Mouse (Mus musculus): ENCODE data around the gene Tnnt3. TPM values are rescaled to one million over a fixed set of nuclear protein-coding genes. Genes with fewer than 3 reads are reported as not detected.

Gene Tnnt3
- polyA plus RNA-seq, 1 experiment from 2014 or later = 23.5 TPM

DNA sequence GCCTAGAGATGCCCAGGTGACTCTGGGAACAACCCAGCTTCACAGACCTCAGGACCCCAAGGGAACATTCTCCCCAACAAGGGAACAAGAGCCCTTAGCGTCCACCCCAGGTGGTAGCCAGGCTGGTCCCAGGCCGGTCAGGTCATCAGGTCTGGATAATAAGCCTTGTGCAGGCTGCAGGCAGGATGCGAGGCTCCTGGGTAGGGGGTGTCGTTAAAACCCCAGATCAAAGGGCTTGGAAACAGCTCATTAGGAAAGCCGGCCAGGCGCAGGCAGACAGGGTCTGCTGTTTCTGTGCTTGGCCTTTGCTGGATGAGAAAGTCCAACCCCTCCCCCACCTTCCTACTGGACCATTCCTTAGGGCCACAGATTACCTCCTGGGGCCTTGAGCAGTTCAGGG is 50.1 kb downstream of the Tnnt3 start:
- no peak overlapping the region for H3K9ac ChIP-seq
- ATAC-seq (replicated peaks; ENCODE audit: low FRiP score) = no peak
- no peaks in the 10 kb centered on the region for H3K36me3 ChIP-seq
- 23% methylated on average over 6 of the region's 6 CpGs for WGBS
- H3K27ac ChIP-seq = peak overlapping the region; percentile 86
- no peaks in the 10 kb centered on the region for H3K9me3 ChIP-seq (replicated peaks)
- H3K4me1 ChIP-seq = peaks cover 71% of the 10 kb centered on the region
- H3K4me2 ChIP-seq = no peak overlapping the region
- no peak overlapping the region for H3K4me3 ChIP-seq (replicated peaks)
- no peaks in the 10 kb centered on the region for H3K27me3 ChIP-seq

DNA sequence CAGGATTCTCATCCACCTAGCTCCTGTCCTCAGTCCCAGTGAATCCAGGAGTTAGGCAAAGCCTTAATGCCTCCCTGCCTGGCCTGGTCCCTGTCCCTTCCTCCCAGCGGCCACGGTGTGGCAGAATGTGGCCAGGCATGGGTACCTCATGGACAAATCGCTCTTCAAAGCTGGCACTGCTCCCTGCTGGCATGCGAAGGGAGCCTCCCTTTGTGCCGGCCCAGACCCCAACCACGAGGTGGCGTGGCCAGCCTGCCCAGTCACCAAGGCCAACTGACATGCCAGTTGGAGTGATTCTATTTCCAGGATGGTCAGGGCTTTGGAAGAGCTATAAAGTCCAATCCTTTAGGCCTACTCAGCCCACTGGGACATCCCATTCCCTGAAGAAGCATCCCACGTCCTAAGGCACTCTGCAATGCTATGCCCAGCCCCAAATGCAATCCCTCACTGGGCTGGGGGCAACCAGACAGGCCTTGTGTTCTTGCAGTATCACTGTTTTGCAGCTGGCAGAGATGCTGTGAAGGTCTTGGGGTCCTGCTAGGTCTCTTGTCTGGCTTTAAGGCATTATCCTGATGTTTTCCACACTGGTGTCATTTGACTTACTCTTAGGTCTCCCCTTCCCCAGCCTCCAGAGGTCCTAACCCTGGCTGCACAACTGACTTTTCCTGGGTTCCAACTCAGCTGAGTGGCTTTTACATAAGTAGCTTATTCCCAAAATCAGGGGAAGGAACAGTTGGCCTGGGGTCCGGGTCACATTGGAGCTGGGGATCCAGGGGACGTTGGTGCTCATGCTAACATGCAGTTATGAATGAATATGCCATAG is 51.5 kb downstream of the Tnnt3 start:
- H3K9ac ChIP-seq = no peak overlapping the region
- H3K4me1 ChIP-seq = peaks cover 80% of the 10 kb centered on the region
- ATAC-seq (replicated peaks; ENCODE audit: low FRiP score) = no peak
- H3K36me3 ChIP-seq = no peaks in the 10 kb centered on the region
- H3K27me3 ChIP-seq = no peaks in the 10 kb centered on the region
- H3K9me3 ChIP-seq (replicated peaks) = no peaks in the 10 kb centered on the region
- H3K4me3 ChIP-seq (replicated peaks) = no peak overlapping the region
- no peak overlapping the region for H3K27ac ChIP-seq
- H3K4me2 ChIP-seq = no peak overlapping the region
- 79% methylated on average over 10 of the region's 10 CpGs for WGBS

DNA sequence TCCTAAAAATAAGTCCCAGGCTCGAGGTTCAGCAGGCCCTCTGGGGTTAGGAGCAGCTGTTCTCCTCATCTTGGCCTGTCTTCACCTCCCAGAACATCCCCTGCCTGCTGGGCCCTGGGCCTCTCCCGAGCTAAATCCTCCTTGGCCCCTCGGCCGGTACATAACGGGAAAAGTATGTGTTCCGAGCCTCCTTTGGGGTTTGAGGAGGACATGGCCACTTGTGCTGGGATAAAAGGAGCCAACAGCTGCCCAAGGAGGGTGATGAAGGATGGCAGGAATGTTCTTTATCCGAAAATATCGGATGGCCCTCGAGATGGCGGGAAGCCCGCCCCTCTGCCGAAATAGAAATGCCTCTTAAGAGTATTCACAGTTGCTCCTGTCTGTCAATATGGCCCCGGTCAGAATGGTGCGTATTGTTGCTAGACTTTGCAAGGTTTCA is 52.3 kb downstream of the Tnnt3 start:
- Histone ChIP-seq H3K9me3 (replicated peaks) (no peaks in the 10 kb centered on the region), H3K9ac (no peak overlapping the region), H3K4me2 (no peak overlapping the region), H3K4me3 (replicated peaks) (no peak overlapping the region), H3K27me3 (no peaks in the 10 kb centered on the region), H3K27ac (no peak overlapping the region), H3K36me3 (no peaks in the 10 kb centered on the region), H3K4me1 (peaks cover 81% of the 10 kb centered on the region)
- WGBS = 84% methylated on average over 14 of the region's 14 CpGs
- ATAC-seq (replicated peaks; ENCODE audit: low FRiP score) = no peak

DNA sequence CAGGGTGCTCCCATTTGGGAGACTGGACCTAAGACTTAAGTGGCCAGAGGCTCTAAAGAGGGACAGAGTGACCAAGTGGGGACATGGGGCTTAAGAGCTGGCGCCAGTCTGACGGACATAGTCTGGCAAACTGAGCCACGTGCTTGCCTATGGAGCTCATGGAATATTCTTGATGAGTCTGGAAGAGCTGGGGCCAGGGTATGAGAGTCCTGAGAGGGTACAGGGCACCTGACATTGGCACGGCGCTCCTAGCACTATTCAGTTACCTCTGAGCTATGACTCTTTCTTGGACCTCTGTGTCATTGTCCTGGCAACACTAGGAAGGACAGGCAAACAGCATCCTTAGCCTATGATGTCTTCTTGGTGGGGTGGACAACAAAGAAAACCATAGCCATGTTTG is 53.1 kb downstream of the Tnnt3 start:
- Histone ChIP-seq H3K4me3 (replicated peaks) (no peak overlapping the region), H3K27me3 (no peaks in the 10 kb centered on the region), H3K9ac (no peak overlapping the region), H3K27ac (peak overlapping the region; percentile 93; the same call in 1 of the 2 replicates), H3K9me3 (replicated peaks) (no peaks in the 10 kb centered on the region), H3K4me2 (no peak overlapping the region), H3K36me3 (no peaks in the 10 kb centered on the region), H3K4me1 (peaks cover 74% of the 10 kb centered on the region)
- WGBS = 87% methylated on average over 5 of the region's 5 CpGs
- ATAC-seq (replicated peaks; ENCODE audit: low FRiP score) = no peak

DNA sequence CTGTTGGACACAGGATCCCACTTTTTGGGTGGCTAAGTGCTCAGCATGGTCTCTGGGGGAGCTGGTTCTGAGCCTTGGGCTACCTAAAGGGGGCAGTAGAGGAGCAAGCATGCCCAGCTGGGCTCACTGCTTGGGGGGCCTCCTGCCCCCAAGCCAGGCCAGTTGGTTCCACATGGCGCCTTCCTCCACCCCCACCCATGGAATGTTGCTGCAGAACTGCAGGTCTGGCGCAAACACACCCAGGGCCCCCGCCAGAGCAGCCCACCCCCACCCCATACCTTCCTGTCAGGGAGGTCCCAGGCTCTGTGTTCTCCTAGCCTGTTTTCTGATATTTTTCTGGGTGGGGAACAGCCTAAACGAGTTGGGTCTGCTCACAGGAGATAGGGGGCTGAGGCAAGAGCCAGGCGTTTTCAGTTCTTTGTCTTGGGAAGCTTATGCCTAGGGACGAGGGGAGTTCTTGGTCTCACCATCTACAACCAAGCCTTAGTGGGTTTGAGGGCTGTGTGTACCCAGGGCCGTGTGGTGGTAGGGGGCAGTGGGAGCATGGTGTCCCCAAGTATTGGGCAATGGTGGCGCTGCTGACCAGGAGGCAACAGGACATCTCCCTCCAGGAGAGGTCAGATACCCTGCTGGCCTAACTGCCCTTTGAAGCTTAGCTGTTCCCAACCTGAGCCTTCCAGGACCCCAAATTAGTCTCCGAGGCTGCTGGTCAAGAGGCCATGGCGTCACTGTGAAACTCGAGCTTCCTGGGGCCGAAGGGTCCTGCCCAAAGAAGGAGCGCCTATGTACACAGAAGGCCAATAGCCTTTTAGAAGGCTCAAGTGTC is 54.2 kb downstream of the Tnnt3 start:
- Histone ChIP-seq H3K4me1 (peaks cover 71% of the 10 kb centered on the region), H3K27ac (peak overlapping the region; percentile 93), H3K4me2 (no peak overlapping the region), H3K9me3 (replicated peaks) (no peaks in the 10 kb centered on the region), H3K36me3 (no peaks in the 10 kb centered on the region), H3K27me3 (no peaks in the 10 kb centered on the region), H3K4me3 (replicated peaks) (no peak overlapping the region), H3K9ac (no peak overlapping the region)
- ATAC-seq (replicated peaks; ENCODE audit: low FRiP score) = peak; percentile 57
- 16% methylated on average over 13 of the region's 13 CpGs for WGBS

DNA sequence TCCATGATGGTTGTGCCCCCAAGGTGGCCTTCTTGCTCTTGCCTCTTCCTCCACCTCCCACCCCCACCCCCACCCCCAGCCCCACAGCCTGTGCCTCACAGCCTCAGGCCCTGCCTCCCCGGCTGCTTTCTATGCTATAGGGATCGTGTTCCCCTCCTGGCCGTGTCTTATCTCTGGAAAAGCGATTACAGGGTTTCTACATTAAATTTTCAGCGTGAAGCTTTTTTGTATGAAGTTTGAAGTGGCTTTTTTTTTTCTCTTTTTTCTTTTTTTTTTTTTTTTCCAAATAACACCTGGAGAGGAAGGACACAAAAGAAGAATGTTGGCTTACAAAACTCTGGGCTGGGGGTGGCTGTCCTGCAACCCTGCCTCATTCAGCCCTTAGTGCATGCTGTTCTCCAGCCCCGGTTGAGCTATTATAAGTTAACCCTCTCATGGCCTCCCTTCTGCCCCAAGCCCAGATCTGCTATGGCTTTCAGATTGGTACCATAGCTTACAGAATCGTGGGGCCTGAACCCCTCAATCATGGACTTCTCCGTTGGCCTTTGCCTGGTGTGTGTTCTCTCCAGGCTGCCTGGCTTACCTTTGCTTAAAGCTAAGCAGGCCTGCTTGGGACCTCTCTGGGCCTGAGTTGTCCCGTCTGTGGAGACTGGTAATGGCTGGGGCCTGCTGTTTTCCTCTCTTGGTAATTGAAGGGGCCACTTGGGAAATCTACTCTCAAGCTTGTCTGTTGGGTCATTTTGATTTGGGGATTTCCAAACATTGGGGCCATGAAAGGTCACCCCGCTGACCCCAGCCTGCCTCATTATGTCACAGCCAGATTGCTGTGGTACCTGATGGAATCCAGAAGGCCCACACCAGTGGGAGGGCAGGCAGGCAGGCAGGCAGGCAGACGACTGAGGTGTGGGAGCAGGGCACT is 55.0 kb downstream of the Tnnt3 start:
- 15% methylated on average over 11 of the region's 11 CpGs for WGBS
- H3K36me3 ChIP-seq = no peaks in the 10 kb centered on the region
- peaks cover 64% of the 10 kb centered on the region for H3K4me1 ChIP-seq
- H3K9me3 ChIP-seq (replicated peaks) = no peaks in the 10 kb centered on the region
- peak overlapping the region; percentile 93 for H3K27ac ChIP-seq
- H3K9ac ChIP-seq = peak overlapping the region; percentile 11; the same call in 1 of the 2 replicates
- ATAC-seq (replicated peaks; ENCODE audit: low FRiP score) = peak; percentile 31; the same call in 1 of the 2 replicates
- H3K4me3 ChIP-seq (replicated peaks) = no peak overlapping the region
- no peaks in the 10 kb centered on the region for H3K27me3 ChIP-seq
- H3K4me2 ChIP-seq = no peak overlapping the region

DNA sequence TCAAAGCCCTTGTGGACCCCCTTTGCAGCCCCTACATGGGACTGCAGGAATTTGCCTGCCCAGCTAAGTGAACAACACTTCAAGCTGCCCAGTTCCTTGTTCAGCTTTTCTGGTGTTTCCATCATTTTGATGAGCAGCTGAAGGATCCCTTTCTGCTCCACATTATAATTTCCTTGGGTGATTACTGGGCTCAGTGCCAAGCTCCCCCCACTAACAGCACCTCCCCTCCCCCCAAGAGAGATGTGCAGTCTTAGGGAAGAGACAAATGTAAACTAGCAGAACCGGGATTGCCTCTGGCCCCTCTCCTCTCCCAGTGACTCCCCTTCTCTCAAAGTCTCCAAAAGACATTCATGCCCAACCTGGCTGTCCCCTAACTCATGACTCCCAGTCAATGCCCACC is 56.0 kb downstream of the Tnnt3 start:
- H3K9ac ChIP-seq = peak overlapping the region; percentile 15; the same call in 1 of the 2 replicates
- H3K4me2 ChIP-seq = no peak overlapping the region
- WGBS = 10% methylated on average over 1 of the region's 1 CpGs
- H3K27ac ChIP-seq = peak overlapping the region; percentile 93
- ATAC-seq (replicated peaks; ENCODE audit: low FRiP score) = no peak
- H3K36me3 ChIP-seq = no peaks in the 10 kb centered on the region
- no peak overlapping the region for H3K4me3 ChIP-seq (replicated peaks)
- H3K4me1 ChIP-seq = peaks cover 60% of the 10 kb centered on the region
- no peaks in the 10 kb centered on the region for H3K27me3 ChIP-seq
- no peaks in the 10 kb centered on the region for H3K9me3 ChIP-seq (replicated peaks)

DNA sequence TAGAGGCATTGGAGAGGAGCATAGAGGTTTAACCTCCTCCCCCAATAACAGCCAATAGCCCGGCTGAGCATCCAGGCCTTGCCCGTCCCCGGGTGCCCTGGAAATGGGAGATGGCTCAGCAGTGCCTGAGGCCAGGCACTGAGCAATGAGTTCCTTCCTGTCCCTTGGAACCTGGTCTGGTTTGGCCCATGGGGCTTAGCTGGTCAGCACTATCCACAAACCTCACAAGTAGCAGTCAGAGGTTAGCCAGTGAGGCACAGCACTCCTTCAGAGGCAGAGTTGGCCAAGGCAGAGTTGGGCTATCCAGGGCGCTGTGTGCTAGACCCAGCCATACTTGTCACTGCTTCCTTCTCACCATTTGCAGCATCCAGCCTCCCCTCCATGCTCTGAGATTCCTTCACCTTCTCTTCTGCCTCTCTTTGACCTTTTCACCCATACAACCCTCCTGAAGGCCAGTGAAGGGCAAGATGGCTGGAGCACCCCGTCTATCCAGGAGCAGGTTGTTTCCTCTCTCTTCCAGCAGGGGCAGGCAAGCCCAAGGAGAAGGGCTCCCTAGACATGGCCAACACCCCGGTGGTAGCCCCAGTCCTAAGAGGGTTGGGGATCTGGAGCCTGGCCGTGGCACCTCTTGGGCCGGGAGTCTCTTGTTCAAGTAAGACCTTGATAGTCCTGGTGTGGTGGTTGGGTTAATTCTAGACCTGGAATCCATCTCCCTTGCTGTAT is 56.9 kb downstream of the Tnnt3 start:
- Histone ChIP-seq H3K9me3 (replicated peaks) (no peaks in the 10 kb centered on the region), H3K27me3 (no peaks in the 10 kb centered on the region), H3K9ac (no peak overlapping the region), H3K4me2 (no peak overlapping the region), H3K4me3 (replicated peaks) (no peak overlapping the region), H3K27ac (no peak overlapping the region), H3K36me3 (no peaks in the 10 kb centered on the region), H3K4me1 (peaks cover 63% of the 10 kb centered on the region)
- ATAC-seq (replicated peaks; ENCODE audit: low FRiP score) = no peak
- 82% methylated on average over 8 of the region's 8 CpGs for WGBS

- Histone ChIP-seq H3K27me3 (no peaks in the 10 kb centered on the region), H3K4me3 (replicated peaks) (no peak overlapping the region), H3K4me1 (peaks cover 63% of the 10 kb centered on the region), H3K36me3 (no peaks in the 10 kb centered on the region), H3K4me2 (no peak overlapping the region), H3K9ac (no peak overlapping the region), H3K9me3 (replicated peaks) (no peaks in the 10 kb centered on the region), H3K27ac (no peak overlapping the region)
- ATAC-seq (replicated peaks; ENCODE audit: low FRiP score) = no peak
- WGBS = 92% methylated on average over 2 of the region's 2 CpGs
Observed at GRCm38 (mm10) chr7:142556089-142556476, 57.4 kb downstream of the Tnnt3 start.

GRCm38 (mm10) chr7:142557696-142558095 is 59.1 kb downstream of the Tnnt3 start:
- Histone ChIP-seq H3K9me3 (replicated peaks) (no peaks in the 10 kb centered on the region), H3K4me2 (no peak overlapping the region), H3K36me3 (no peaks in the 10 kb centered on the region), H3K27ac (no peak overlapping the region), H3K4me1 (peaks cover 68% of the 10 kb centered on the region), H3K9ac (no peak overlapping the region), H3K4me3 (replicated peaks) (no peak overlapping the region), H3K27me3 (no peaks in the 10 kb centered on the region)
- 35% methylated on average over 6 of the region's 6 CpGs for WGBS
- no peak for ATAC-seq (replicated peaks; ENCODE audit: low FRiP score)

DNA sequence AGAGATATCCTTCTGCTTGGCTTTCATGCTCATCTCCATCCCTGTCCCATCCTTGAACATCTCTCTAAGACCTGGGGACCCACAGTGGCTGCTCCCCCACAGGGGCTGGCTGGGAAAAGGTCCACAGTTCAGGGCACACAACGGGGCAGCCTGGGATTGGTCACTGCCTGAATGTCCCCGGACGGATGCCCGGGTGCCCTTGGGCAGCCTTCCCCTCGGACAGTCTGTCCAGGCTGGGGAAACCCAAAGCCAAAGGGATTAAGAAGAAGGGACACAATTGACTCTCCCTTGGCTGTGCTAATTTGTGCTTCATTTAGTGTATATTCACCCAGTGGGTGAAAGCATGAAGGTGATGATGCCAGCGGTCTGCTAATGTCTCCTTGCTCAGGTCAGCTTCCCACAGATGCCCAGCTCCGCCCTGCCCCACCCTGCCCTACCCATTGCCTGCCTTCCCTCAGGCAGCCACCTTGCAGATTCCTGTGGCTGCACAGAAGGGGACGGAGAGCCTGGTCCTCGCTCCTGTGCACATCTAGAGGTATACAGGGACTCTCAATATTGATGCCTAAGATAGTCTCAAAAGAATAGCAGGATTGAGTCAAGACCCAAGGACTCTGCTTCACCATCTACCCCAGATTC is 60.0 kb downstream of the Tnnt3 start:
- ATAC-seq (replicated peaks; ENCODE audit: low FRiP score) = no peak
- WGBS = 94% methylated on average over 9 of the region's 9 CpGs

More for the DNA sequence above, 60.0 kb downstream of the Tnnt3 start:
- no peak overlapping the region for H3K4me3 ChIP-seq (replicated peaks)
- no peak overlapping the region for H3K9ac ChIP-seq
- no peaks in the 10 kb centered on the region for H3K9me3 ChIP-seq (replicated peaks)
- no peaks in the 10 kb centered on the region for H3K27me3 ChIP-seq
- H3K36me3 ChIP-seq = no peaks in the 10 kb centered on the region
- no peak overlapping the region for H3K4me2 ChIP-seq
- H3K27ac ChIP-seq = no peak overlapping the region
- peaks cover 68% of the 10 kb centered on the region for H3K4me1 ChIP-seq
